Mouse (Mus musculus) hindbrain, embryonic 13.5 days (tissue): ENCODE measurements around the gene Mlh1. TPM values are rescaled to one million over a fixed set of nuclear protein-coding genes. Genes with fewer than 3 reads are reported as not detected.

Experiments used
- ATAC-seq: fragments of 200-750 bp; cut with Nextera tagmentation; 2 replicates; pipeline ENCODE4 v1.8.0; 2017; ENCODE audit warnings: moderate TSS enrichment; ENCODE audit not compliant: low FRiP score
- H3K27ac ChIP-seq: fragments of 300-500 bp; sonication (generic); 2 replicates; pipeline ENCODE4 v1.5.1; 2015; ENCODE audit warnings: inconsistent platforms, mild to moderate bottlenecking, moderate library complexity
- H3K27me3 ChIP-seq: fragments of 300-500 bp; sonication (generic); 2 replicates; pipeline ENCODE4 v1.6.1; 2015; ENCODE audit warnings: mild to moderate bottlenecking, inconsistent platforms
- H3K36me3 ChIP-seq: fragments of 300-500 bp; sonication (generic); 2 replicates; pipeline ENCODE4 v1.6.1; 2015; ENCODE audit warnings: mild to moderate bottlenecking, inconsistent platforms
- H3K4me1 ChIP-seq: fragments of 300-500 bp; sonication (generic); replicated peaks from 2 replicates; pipeline ENCODE4 v1.6.1; 2015; ENCODE audit warnings: inconsistent platforms
- H3K4me2 ChIP-seq: fragments of 300-500 bp; sonication (generic); 2 replicates; pipeline ENCODE4 v1.6.1; 2015; ENCODE audit warnings: inconsistent platforms, mild to moderate bottlenecking, moderate library complexity
- H3K4me3 ChIP-seq: fragments of 300-500 bp; sonication (generic); 2 replicates; pipeline ENCODE4 v1.5.1; 2015; ENCODE audit warnings: mild to moderate bottlenecking, inconsistent platforms
- H3K9ac ChIP-seq: fragments of 300-500 bp; sonication (generic); 2 replicates; pipeline ENCODE4 v1.6.1; 2015; ENCODE audit warnings: mild to moderate bottlenecking, inconsistent platforms
- H3K9me3 ChIP-seq: fragments of 300-500 bp; sonication (generic); 2 replicates; pipeline ENCODE4 v1.6.1; 2016; ENCODE audit warnings: inconsistent platforms
- WGBS: fragments of 180-500 bp; shearing (Covaris S2); methylation state at CpG from one replicate; pipeline ENCODE4 v1.1.7; 2015; 5-methylcytosine and 5-hydroxymethylcytosine counted together
- polyA plus RNA-seq: library from polyadenylated mRNA; unstranded; fragments of >200 nt; fragmentation: Nextera tagmentation; extraction: Ambion mirVana; gene quantifications from 2 replicates; pipeline ENCODE4 v1.2.1, GENCODE M21; 2015

The Mlh1 gene
- polyA plus RNA-seq, 1 experiment from 2014 or later = 31.3 TPM

GRCm38 (mm10) chr9:111239821-111240220, 31.8 kb downstream of the Mlh1 start:
- Histone ChIP-seq H3K9ac (no peak overlapping the region), H3K36me3 (peaks cover 65% of the 10 kb centered on the region), H3K27ac (no peak overlapping the region), H3K4me1 (no peaks in the 10 kb centered on the region), H3K4me2 (no peak overlapping the region), H3K4me3 (no peak overlapping the region), H3K9me3 (no peaks in the 10 kb centered on the region), H3K27me3 (no peaks in the 10 kb centered on the region)
- WGBS = 89% methylated on average over 4 of the region's 4 CpGs
- no peak for ATAC-seq

DNA sequence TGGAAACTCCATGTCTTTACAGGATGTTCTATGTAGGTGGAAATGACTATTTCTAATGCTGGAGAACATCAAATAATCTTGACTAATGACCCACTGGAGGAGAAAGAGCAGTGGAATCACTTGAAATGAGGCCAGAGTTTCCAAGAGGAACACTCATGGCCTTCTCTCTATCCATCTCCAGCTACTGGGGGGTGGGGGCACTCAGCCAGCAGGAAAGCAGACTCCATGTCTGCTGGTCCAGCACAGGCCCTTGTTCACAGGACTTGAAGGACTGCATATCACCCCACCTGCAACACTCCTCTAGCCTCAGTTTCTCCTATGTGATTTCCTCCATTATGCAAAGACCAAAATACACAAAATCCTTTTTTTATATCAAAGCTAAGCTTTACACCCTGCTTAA, 33.9 kb downstream of the Mlh1 start:
- H3K27me3 ChIP-seq = no peaks in the 10 kb centered on the region
- H3K27ac ChIP-seq = no peak overlapping the region
- H3K9ac ChIP-seq = no peak overlapping the region
- H3K36me3 ChIP-seq = peaks cover 77% of the 10 kb centered on the region
- no peak overlapping the region for H3K4me3 ChIP-seq
- no peaks in the 10 kb centered on the region for H3K9me3 ChIP-seq
- ATAC-seq = no peak
- no peaks in the 10 kb centered on the region for H3K4me1 ChIP-seq
- H3K4me2 ChIP-seq = no peak overlapping the region

DNA sequence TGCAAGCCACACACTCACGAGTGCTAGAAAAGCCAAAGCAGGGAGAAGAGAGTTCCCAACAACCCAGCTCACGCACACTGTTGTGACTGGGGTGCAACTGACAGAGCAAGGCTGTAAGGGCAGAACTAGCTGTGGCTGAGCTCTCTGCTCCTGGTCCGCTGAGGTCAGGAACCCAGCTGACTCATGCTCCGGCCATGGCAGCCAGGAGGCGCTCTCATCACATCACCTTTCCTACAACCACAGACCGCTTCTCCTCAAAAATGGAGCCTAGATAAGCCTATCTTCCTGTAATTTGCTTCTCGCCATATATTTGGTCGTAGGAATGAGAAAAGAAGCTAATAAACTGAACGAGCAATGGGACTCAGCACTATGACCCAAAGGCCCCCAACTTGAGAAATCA, 36.9 kb downstream of the Mlh1 start:
- H3K9me3 ChIP-seq = no peaks in the 10 kb centered on the region
- WGBS = 88% methylated on average over 9 of the region's 9 CpGs
- no peak overlapping the region for H3K27ac ChIP-seq
- peaks cover 73% of the 10 kb centered on the region for H3K36me3 ChIP-seq
- H3K27me3 ChIP-seq = no peaks in the 10 kb centered on the region
- ATAC-seq = no peak
- no peak overlapping the region for H3K4me2 ChIP-seq
- H3K4me3 ChIP-seq = no peak overlapping the region
- no peaks in the 10 kb centered on the region for H3K4me1 ChIP-seq
- no peak overlapping the region for H3K9ac ChIP-seq

GRCm38 (mm10) chr9:111228446-111228845, 43.1 kb downstream of the Mlh1 start:
- no peak overlapping the region for H3K27ac ChIP-seq
- H3K4me2 ChIP-seq = no peak overlapping the region
- 92% methylated on average over 5 of the region's 5 CpGs for WGBS
- no peak overlapping the region for H3K9ac ChIP-seq
- H3K4me1 ChIP-seq = no peaks in the 10 kb centered on the region
- H3K4me3 ChIP-seq = no peak overlapping the region
- H3K9me3 ChIP-seq = no peaks in the 10 kb centered on the region
- ATAC-seq = no peak
- peaks cover 80% of the 10 kb centered on the region for H3K36me3 ChIP-seq
- H3K27me3 ChIP-seq = no peaks in the 10 kb centered on the region

DNA sequence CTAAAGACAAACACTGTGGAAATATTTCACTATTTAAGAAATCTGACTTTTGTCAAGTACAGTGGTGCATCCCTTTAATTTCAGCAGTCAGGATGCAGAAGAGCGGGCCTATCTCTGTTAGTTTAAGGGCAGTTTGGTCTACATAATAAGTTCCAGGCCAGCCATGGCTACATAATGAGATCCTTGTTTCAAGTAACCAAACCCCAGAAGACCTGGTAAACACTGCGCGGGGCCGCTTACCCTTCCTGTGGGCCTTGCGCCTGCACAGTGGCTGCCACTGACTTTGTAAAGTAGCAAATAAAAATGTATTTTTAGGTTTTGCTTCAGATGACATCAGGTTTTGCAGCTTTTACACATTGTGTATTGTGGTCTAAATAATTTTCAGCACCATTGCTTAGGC, 48.2 kb downstream of the Mlh1 start:
- H3K36me3 ChIP-seq = peaks cover 81% of the 10 kb centered on the region

GRCm38 (mm10) chr9:111221580-111221979, 50.0 kb downstream of the Mlh1 start:
- WGBS = 76% methylated on average over 1 of the region's 1 CpGs
- Histone ChIP-seq H3K4me1 (no peaks in the 10 kb centered on the region), H3K4me3 (no peak overlapping the region), H3K9me3 (no peaks in the 10 kb centered on the region), H3K9ac (no peak overlapping the region), H3K36me3 (peaks cover 73% of the 10 kb centered on the region), H3K4me2 (no peak overlapping the region), H3K27me3 (no peaks in the 10 kb centered on the region), H3K27ac (no peak overlapping the region)
- no peak for ATAC-seq

More for the DNA sequence above, 48.2 kb downstream of the Mlh1 start:
- no peak overlapping the region for H3K27ac ChIP-seq
- no peaks in the 10 kb centered on the region for H3K9me3 ChIP-seq
- H3K4me2 ChIP-seq = no peak overlapping the region
- WGBS = 95% methylated on average over 5 of the region's 5 CpGs
- H3K4me3 ChIP-seq = no peak overlapping the region
- H3K9ac ChIP-seq = no peak overlapping the region
- no peak for ATAC-seq
- H3K27me3 ChIP-seq = no peaks in the 10 kb centered on the region
- H3K4me1 ChIP-seq = no peaks in the 10 kb centered on the region

DNA sequence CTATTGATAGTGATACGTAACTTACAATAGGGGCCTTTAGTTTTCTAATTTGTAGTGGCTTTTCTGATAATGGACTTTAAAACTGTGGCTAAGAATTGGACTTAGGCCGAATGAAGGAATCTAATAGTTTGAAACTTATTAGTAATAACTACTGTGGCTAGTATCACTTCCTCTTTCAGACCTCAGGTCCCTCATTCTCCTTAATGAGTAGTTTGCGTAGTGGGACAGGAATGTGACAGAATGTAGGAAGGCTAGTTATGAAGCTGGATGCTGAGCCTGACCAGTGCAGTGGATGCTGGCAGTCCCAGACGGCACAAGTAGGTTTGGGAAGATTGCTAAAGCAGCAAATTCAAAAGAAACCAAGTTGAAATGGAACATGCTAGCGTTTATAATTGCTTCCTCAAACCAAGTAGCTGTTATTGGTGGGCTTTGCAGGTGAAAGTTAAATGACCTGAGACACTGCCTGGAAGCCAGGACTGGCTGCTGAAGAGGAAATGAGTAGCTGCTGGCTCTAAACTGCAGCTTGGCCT, 51.0 kb downstream of the Mlh1 start:
- no peak overlapping the region for H3K9ac ChIP-seq
- peaks cover 73% of the 10 kb centered on the region for H3K36me3 ChIP-seq
- WGBS = 95% methylated on average over 5 of the region's 5 CpGs
- ATAC-seq = no peak
- H3K27me3 ChIP-seq = no peaks in the 10 kb centered on the region
- no peak overlapping the region for H3K4me2 ChIP-seq
- H3K4me1 ChIP-seq = no peaks in the 10 kb centered on the region
- H3K4me3 ChIP-seq = no peak overlapping the region
- no peaks in the 10 kb centered on the region for H3K9me3 ChIP-seq
- H3K27ac ChIP-seq = no peak overlapping the region

GRCm38 (mm10) chr9:111216424-111216823, 55.2 kb downstream of the Mlh1 start:
- Histone ChIP-seq H3K4me1 (no peaks in the 10 kb centered on the region), H3K36me3 (peaks cover 63% of the 10 kb centered on the region), H3K4me2 (no peak overlapping the region), H3K4me3 (no peak overlapping the region), H3K27ac (no peak overlapping the region), H3K9ac (no peak overlapping the region), H3K27me3 (no peaks in the 10 kb centered on the region), H3K9me3 (no peaks in the 10 kb centered on the region)
- ATAC-seq = no peak

DNA sequence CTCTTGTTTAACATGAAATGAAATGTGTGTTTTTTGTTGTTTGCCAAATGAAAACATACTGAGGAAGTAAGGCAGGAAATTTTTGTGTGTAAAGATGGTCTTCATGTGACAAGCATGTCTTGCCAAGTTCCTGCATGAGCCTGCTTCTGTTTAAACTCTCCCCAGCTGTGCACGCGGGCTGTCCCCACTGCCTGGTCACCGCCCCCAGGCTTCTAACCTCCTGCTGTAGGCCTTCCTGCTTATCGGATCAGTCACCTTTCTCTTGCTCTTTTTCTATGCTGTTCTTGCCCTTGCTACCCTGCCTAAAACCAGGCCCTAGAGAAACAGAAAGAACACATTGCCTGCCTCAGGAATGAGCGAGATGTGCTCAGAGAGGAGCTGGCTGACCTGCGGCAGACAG, 58.1 kb downstream of the Mlh1 start:
- Histone ChIP-seq H3K4me2 (no peak overlapping the region), H3K4me1 (no peaks in the 10 kb centered on the region), H3K27ac (no peak overlapping the region), H3K36me3 (peaks cover 46% of the 10 kb centered on the region), H3K27me3 (no peaks in the 10 kb centered on the region), H3K9ac (no peak overlapping the region), H3K4me3 (no peak overlapping the region), H3K9me3 (no peaks in the 10 kb centered on the region)
- ATAC-seq = no peak
- WGBS = 75% methylated on average over 6 of the region's 6 CpGs

- no peak for ATAC-seq
- H3K36me3 ChIP-seq = peaks cover 45% of the 10 kb centered on the region
- 86% methylated on average over 10 of the region's 10 CpGs for WGBS
These were observed 60.2 kb downstream of the Mlh1 start for GRCm38 (mm10) chr9:111211122-111212041.

GRCm38 (mm10) chr9:111210412-111210811, 61.2 kb downstream of the Mlh1 start:
- H3K9me3 ChIP-seq = no peaks in the 10 kb centered on the region
- no peak overlapping the region for H3K4me2 ChIP-seq
- H3K27me3 ChIP-seq = no peaks in the 10 kb centered on the region
- H3K9ac ChIP-seq = no peak overlapping the region
- H3K27ac ChIP-seq = no peak overlapping the region
- WGBS = 92% methylated on average over 4 of the region's 4 CpGs
- H3K36me3 ChIP-seq = peaks cover 42% of the 10 kb centered on the region
- H3K4me3 ChIP-seq = no peak overlapping the region
- no peak for ATAC-seq
- no peaks in the 10 kb centered on the region for H3K4me1 ChIP-seq

More at GRCm38 (mm10) chr9:111211122-111212041, 60.2 kb downstream of the Mlh1 start:
- H3K9ac ChIP-seq = no peak overlapping the region
- no peaks in the 10 kb centered on the region for H3K9me3 ChIP-seq
- no peaks in the 10 kb centered on the region for H3K27me3 ChIP-seq
- H3K4me1 ChIP-seq = no peaks in the 10 kb centered on the region
- no peak overlapping the region for H3K4me2 ChIP-seq
- H3K4me3 ChIP-seq = no peak overlapping the region
- H3K27ac ChIP-seq = no peak overlapping the region

GRCm38 (mm10) chr9:111209158-111209699, 62.4 kb downstream of the Mlh1 start:
- Histone ChIP-seq H3K9me3 (no peaks in the 10 kb centered on the region), H3K27ac (no peak overlapping the region), H3K4me1 (no peaks in the 10 kb centered on the region), H3K36me3 (peaks cover 37% of the 10 kb centered on the region), H3K4me3 (no peak overlapping the region), H3K9ac (no peak overlapping the region), H3K27me3 (no peaks in the 10 kb centered on the region), H3K4me2 (no peak overlapping the region)
- WGBS = 95% methylated on average over 7 of the region's 7 CpGs
- no peak for ATAC-seq

- Histone ChIP-seq H3K27me3 (no peaks in the 10 kb centered on the region), H3K9me3 (no peaks in the 10 kb centered on the region), H3K36me3 (peaks cover 28% of the 10 kb centered on the region), H3K27ac (no peak overlapping the region), H3K9ac (no peak overlapping the region), H3K4me2 (no peak overlapping the region), H3K4me3 (no peak overlapping the region), H3K4me1 (no peaks in the 10 kb centered on the region)
- no peak for ATAC-seq
- 98% methylated on average over 3 of the region's 3 CpGs for WGBS
These were observed 63.4 kb downstream of the Mlh1 start for GRCm38 (mm10) chr9:111208185-111208584.
